15 mouse cellular contexts compared by ENCODE assay signal in the genomic region with DNA sequence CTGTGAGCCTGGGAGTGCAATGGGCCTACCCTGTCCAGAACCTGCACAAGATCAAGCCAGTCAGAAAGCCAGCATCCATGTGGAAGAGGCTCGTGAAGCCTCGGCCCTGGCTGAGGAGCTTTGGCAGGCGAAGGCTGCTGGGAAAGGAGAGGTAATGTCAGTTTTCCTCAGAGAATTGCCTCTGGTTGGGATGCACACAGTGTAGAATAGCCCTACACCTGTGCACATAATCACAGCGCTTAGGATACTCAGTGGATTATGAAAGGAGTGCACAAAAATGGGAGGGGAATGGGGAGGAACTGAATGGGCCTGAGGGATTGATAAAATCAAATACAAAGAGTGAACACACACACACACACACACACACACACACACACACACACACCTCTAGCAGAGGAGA.
"Had no signal": no experiment of that assay in that cellular context is flagged by ENCODE, and none has a peak within 500 bp of the region (broad histone marks: within the 10 kb centered on the region; RNA-seq: fewer than 3 reads in every experiment).

No protein-coding gene starts in this region.

- H3K9me3 ChIP-seq: limb, embryonic 13.5 days; liver, embryonic 15.5 days had no signal

- H3K27ac ChIP-seq: hindbrain, postnatal 0 days; kidney, postnatal 0 days; limb, embryonic 13.5 days; liver, embryonic 15.5 days had no signal

- H3K4me1 ChIP-seq: limb, embryonic 13.5 days; liver, embryonic 15.5 days had no signal

- ATAC-seq: lung, postnatal 0 days had no signal

- H3K4me3 ChIP-seq: limb, embryonic 13.5 days; liver, embryonic 15.5 days had no signal

- DNase-seq: kidney, adult 11 months; kidney, adult 9 months; kidney, postnatal 36 days; layer of hippocampus, adult 9-11 months; lung, adult 2 months; lung, postnatal 36 days; right cerebral cortex, postnatal 25 days; thymus, adult 2 months; thymus, postnatal 36 days had no signal

- H3K27me3 ChIP-seq: limb, embryonic 13.5 days; liver, embryonic 15.5 days had no signal

- H3K4me2 ChIP-seq: limb, embryonic 13.5 days; liver, embryonic 11.5 days; liver, embryonic 15.5 days had no signal

- H3K36me3 ChIP-seq: limb, embryonic 13.5 days; liver, embryonic 15.5 days had no signal

- H3K9ac ChIP-seq: limb, embryonic 13.5 days; liver, embryonic 15.5 days had no signal
